Mouse (Mus musculus) ES-Bruce4 (cell line): ENCODE results near the gene Emp3.

Source experiments
- CTCF ChIP-seq: IDR thresholded peaks from one replicate; pipeline ENCODE4 v1.8.1; 2011; ENCODE audit warnings: low read depth, low read length
- POLR2A ChIP-seq: IDR thresholded peaks from one replicate; pipeline ENCODE4 v1.8.1; 2011; ENCODE audit warnings: low read length; ENCODE audit not compliant: insufficient read depth

DNA sequence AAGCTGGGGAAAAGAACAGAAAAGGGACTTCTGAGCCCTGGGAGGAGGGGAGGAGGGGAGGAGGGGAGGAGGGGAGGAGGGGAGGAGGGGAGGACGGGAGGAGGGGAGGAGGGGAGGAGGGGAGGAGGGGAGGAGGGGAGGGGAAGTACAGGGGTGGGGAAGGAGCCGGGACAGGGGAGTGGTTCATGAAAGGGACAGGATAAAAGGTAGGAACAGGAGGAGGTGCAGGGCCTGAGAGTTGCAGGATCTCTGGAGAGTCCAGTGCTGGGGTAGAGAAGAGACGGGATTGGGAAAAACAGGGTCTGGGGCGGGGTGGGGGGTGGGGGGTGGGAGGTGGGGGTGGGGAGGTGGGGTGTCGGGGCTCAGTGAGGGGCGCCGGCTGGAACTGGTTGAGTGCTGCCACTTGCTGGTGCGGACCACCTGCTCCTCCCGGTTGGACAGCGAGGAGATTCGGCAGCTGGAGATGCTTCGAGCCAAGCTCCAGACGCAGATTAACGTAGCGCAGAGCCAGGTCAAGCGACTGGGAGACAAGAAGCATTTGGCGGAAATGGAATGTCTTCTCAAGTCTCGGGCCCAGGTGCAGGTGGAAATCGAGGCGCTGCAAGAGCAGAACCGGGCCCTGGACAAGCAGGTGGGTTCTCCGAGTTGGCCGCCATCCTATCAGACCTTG, 7.6 kb upstream of the Emp3 start:
- TF ChIP-seq CTCF (no peak), POLR2A (no peak)
